Mouse (Mus musculus): ENCODE measurements around the gene Pde10a. TPM values are rescaled to one million over a fixed set of nuclear protein-coding genes. Genes with fewer than 3 reads are reported as not detected.
A peak's percentile ranks its signal among the peaks of the same experiment; 100 is the strongest.

Pde10a gene
- polyA plus RNA-seq, 1 experiment from 2014 or later, result 1.9 TPM

- Histone ChIP-seq H3K9ac (ENCODE audit: low read length) (no peak within 1 kb of the TSS), H3K27ac (ENCODE audit: low read length) (peak within 1 kb of the TSS; percentile 5; the same call in 1 of the 2 replicates), H3K4me1 (ENCODE audit: control insufficient read depth, insufficient read depth, low read length) (peaks cover 3% of the 10 kb centered on the region; the same call in 1 of the 2 replicates), H3K4me2 (ENCODE audit: low read depth, low read length) (peak within 1 kb of the TSS; percentile 55), H3K9me3 (replicated peaks; ENCODE audit: control insufficient read depth, low read length) (no peaks in the 10 kb centered on the region), H3K27me3 (ENCODE audit: control insufficient read depth, insufficient read depth, low read length) (no peaks in the 10 kb centered on the region), H3K36me3 (ENCODE audit: control insufficient read depth, insufficient read depth) (no peaks in the 10 kb centered on the region), H3K4me3 (ENCODE audit: low read length) (peak within 1 kb of the TSS; percentile 43)
- 5% methylated on average over 13 of the region's 13 CpGs for WGBS
- no peak for ATAC-seq (replicated peaks; ENCODE audit: extremely low read depth, insufficient read depth, low FRiP score)
Observed at GRCm38 (mm10) chr17:8988119-8988807, 463.1 kb downstream of the Pde10a start, which contains the start of gene 1700010I14Rik. 1700010I14Rik (plus strand) TSS chr17:8988333.

GRCm38 (mm10) chr17:8991160-8991559, 466.0 kb downstream of the Pde10a start:
- Histone ChIP-seq H3K27me3 (ENCODE audit: control insufficient read depth, insufficient read depth, low read length) (no peaks in the 10 kb centered on the region), H3K4me3 (ENCODE audit: low read length) (no peak overlapping the region), H3K9ac (ENCODE audit: low read length) (no peak overlapping the region), H3K27ac (ENCODE audit: low read length) (no peak overlapping the region), H3K4me2 (ENCODE audit: low read depth, low read length) (no peak overlapping the region), H3K36me3 (ENCODE audit: control insufficient read depth, insufficient read depth) (no peaks in the 10 kb centered on the region), H3K9me3 (replicated peaks; ENCODE audit: control insufficient read depth, low read length) (no peaks in the 10 kb centered on the region), H3K4me1 (ENCODE audit: control insufficient read depth, insufficient read depth, low read length) (peaks cover 3% of the 10 kb centered on the region; the same call in 1 of the 2 replicates)
- no peak for ATAC-seq (replicated peaks; ENCODE audit: extremely low read depth, insufficient read depth, low FRiP score)
- WGBS, result 36% methylated on average over 8 of the region's 8 CpGs

- Histone ChIP-seq H3K27me3 (ENCODE audit: control insufficient read depth, insufficient read depth, low read length) (no peaks in the 10 kb centered on the region), H3K27ac (ENCODE audit: low read length) (no peak overlapping the region), H3K9ac (ENCODE audit: low read length) (no peak overlapping the region), H3K9me3 (replicated peaks; ENCODE audit: control insufficient read depth, low read length) (no peaks in the 10 kb centered on the region), H3K4me1 (ENCODE audit: control insufficient read depth, insufficient read depth, low read length) (no peaks in the 10 kb centered on the region), H3K36me3 (ENCODE audit: control insufficient read depth, insufficient read depth) (no peaks in the 10 kb centered on the region), H3K4me3 (ENCODE audit: low read length) (no peak overlapping the region), H3K4me2 (ENCODE audit: low read depth, low read length) (no peak overlapping the region)
- 68% methylated on average over 1 of the region's 1 CpGs for WGBS
- no peak for ATAC-seq (replicated peaks; ENCODE audit: extremely low read depth, insufficient read depth, low FRiP score)
Observed at GRCm38 (mm10) chr17:8995344-8995743, 470.2 kb downstream of the Pde10a start.

- H3K27ac ChIP-seq (ENCODE audit: low read length), result no peak overlapping the region
- WGBS, result 67% methylated on average over 4 of the region's 4 CpGs
- no peaks in the 10 kb centered on the region for H3K36me3 ChIP-seq (ENCODE audit: control insufficient read depth, insufficient read depth)
- no peaks in the 10 kb centered on the region for H3K27me3 ChIP-seq (ENCODE audit: control insufficient read depth, insufficient read depth, low read length)
- H3K4me2 ChIP-seq (ENCODE audit: low read depth, low read length), result no peak overlapping the region
- no peaks in the 10 kb centered on the region for H3K9me3 ChIP-seq (replicated peaks; ENCODE audit: control insufficient read depth, low read length)
- no peak for ATAC-seq (replicated peaks; ENCODE audit: extremely low read depth, insufficient read depth, low FRiP score)
- H3K4me1 ChIP-seq (ENCODE audit: control insufficient read depth, insufficient read depth, low read length), result no peaks in the 10 kb centered on the region
- no peak overlapping the region for H3K4me3 ChIP-seq (ENCODE audit: low read length)
- no peak overlapping the region for H3K9ac ChIP-seq (ENCODE audit: low read length)
Observed at GRCm38 (mm10) chr17:9002438-9002837, 477.3 kb downstream of the Pde10a start.

GRCm38 (mm10) chr17:9004516-9004915, 479.3 kb downstream of the Pde10a start:
- no peak overlapping the region for H3K9ac ChIP-seq (ENCODE audit: low read length)

GRCm38 (mm10) chr17:9023198-9023942, 498.2 kb downstream of the Pde10a start:
- no peaks in the 10 kb centered on the region for H3K9me3 ChIP-seq (replicated peaks; ENCODE audit: control insufficient read depth, low read length)
- WGBS, result 30% methylated on average over 14 of the region's 14 CpGs
- no peaks in the 10 kb centered on the region for H3K27me3 ChIP-seq (ENCODE audit: control insufficient read depth, insufficient read depth, low read length)
- no peak overlapping the region for H3K27ac ChIP-seq (ENCODE audit: low read length)
- H3K4me3 ChIP-seq (ENCODE audit: low read length), result no peak overlapping the region
- ATAC-seq (replicated peaks; ENCODE audit: extremely low read depth, insufficient read depth, low FRiP score), result no peak
- H3K9ac ChIP-seq (ENCODE audit: low read length), result no peak overlapping the region
- H3K4me1 ChIP-seq (ENCODE audit: control insufficient read depth, insufficient read depth, low read length), result no peaks in the 10 kb centered on the region
- no peak overlapping the region for H3K4me2 ChIP-seq (ENCODE audit: low read depth, low read length)
- H3K36me3 ChIP-seq (ENCODE audit: control insufficient read depth, insufficient read depth), result no peaks in the 10 kb centered on the region

More at GRCm38 (mm10) chr17:9004516-9004915, 479.3 kb downstream of the Pde10a start:
- Histone ChIP-seq H3K9me3 (replicated peaks; ENCODE audit: control insufficient read depth, low read length) (no peaks in the 10 kb centered on the region), H3K27ac (ENCODE audit: low read length) (no peak overlapping the region), H3K4me1 (ENCODE audit: control insufficient read depth, insufficient read depth, low read length) (no peaks in the 10 kb centered on the region), H3K4me2 (ENCODE audit: low read depth, low read length) (no peak overlapping the region), H3K27me3 (ENCODE audit: control insufficient read depth, insufficient read depth, low read length) (no peaks in the 10 kb centered on the region), H3K4me3 (ENCODE audit: low read length) (no peak overlapping the region), H3K36me3 (ENCODE audit: control insufficient read depth, insufficient read depth) (no peaks in the 10 kb centered on the region)
- WGBS, result 71% methylated on average over 4 of the region's 4 CpGs
- no peak for ATAC-seq (replicated peaks; ENCODE audit: extremely low read depth, insufficient read depth, low FRiP score)

- H3K27ac ChIP-seq (ENCODE audit: low read length), result no peak overlapping the region
- 53% methylated on average over 5 of the region's 5 CpGs for WGBS
Observed at GRCm38 (mm10) chr17:9030181-9030580, 505.0 kb downstream of the Pde10a start.

GRCm38 (mm10) chr17:9031241-9032141, 506.3 kb downstream of the Pde10a start:
- ATAC-seq (replicated peaks; ENCODE audit: extremely low read depth, insufficient read depth, low FRiP score), result peak; percentile 58; the same call in 1 of the 2 replicates
- Histone ChIP-seq H3K36me3 (ENCODE audit: control insufficient read depth, insufficient read depth) (no peaks in the 10 kb centered on the region), H3K27me3 (ENCODE audit: control insufficient read depth, insufficient read depth, low read length) (peaks cover 4% of the 10 kb centered on the region; the same call in 1 of the 2 replicates), H3K9ac (ENCODE audit: low read length) (peak overlapping the region; percentile 41), H3K4me1 (ENCODE audit: control insufficient read depth, insufficient read depth, low read length) (peaks cover 6% of the 10 kb centered on the region; the same call in 1 of the 2 replicates), H3K9me3 (replicated peaks; ENCODE audit: control insufficient read depth, low read length) (no peaks in the 10 kb centered on the region), H3K4me3 (ENCODE audit: low read length) (peak overlapping the region; percentile 7), H3K4me2 (ENCODE audit: low read depth, low read length) (peak overlapping the region; percentile 47), H3K27ac (ENCODE audit: low read length) (no peak overlapping the region)
- WGBS, result 11% methylated on average over 24 of the region's 24 CpGs

More at GRCm38 (mm10) chr17:9030181-9030580, 505.0 kb downstream of the Pde10a start:
- no peak overlapping the region for H3K4me3 ChIP-seq (ENCODE audit: low read length)
- ATAC-seq (replicated peaks; ENCODE audit: extremely low read depth, insufficient read depth, low FRiP score), result no peak
- H3K27me3 ChIP-seq (ENCODE audit: control insufficient read depth, insufficient read depth, low read length), result peaks cover 4% of the 10 kb centered on the region; the same call in 1 of the 2 replicates
- H3K9me3 ChIP-seq (replicated peaks; ENCODE audit: control insufficient read depth, low read length), result no peaks in the 10 kb centered on the region
- H3K9ac ChIP-seq (ENCODE audit: low read length), result no peak overlapping the region
- H3K4me1 ChIP-seq (ENCODE audit: control insufficient read depth, insufficient read depth, low read length), result peaks cover 6% of the 10 kb centered on the region; the same call in 1 of the 2 replicates
- H3K36me3 ChIP-seq (ENCODE audit: control insufficient read depth, insufficient read depth), result no peaks in the 10 kb centered on the region
- H3K4me2 ChIP-seq (ENCODE audit: low read depth, low read length), result no peak overlapping the region
